Mouse (Mus musculus) hindbrain, embryonic 11.5 days (tissue): ENCODE results near the gene Gm17026. TPM values are rescaled to one million over a fixed set of nuclear protein-coding genes. Genes with fewer than 3 reads are reported as not detected.
"Not testable (repeated sequence)": the region's sequence is repeated elsewhere in the genome, so short reads cannot be mapped to it uniquely, and the experiment has no call there.

ENCODE experiments used
- ATAC-seq: fragments of 200-750 bp; cut with Nextera tagmentation; 2 replicates; pipeline ENCODE4 v1.8.0; 2017; ENCODE audit warnings: mild to moderate bottlenecking, moderate TSS enrichment, moderate library complexity; ENCODE audit not compliant: low FRiP score
- DNase-seq: peaks from one replicate; pipeline ENCODE4 v3.0.0-alpha.2; 2015; ENCODE audit warnings: low spot score
- H3K27ac ChIP-seq: fragments of 300-500 bp; sonication (generic); 2 replicates; pipeline ENCODE4 v1.5.1; 2014; ENCODE audit warnings: mild to moderate bottlenecking, low read depth, low read length
- H3K27me3 ChIP-seq: fragments of 300-500 bp; sonication (generic); 2 replicates; pipeline ENCODE4 v1.6.1; 2014; ENCODE audit warnings: mild to moderate bottlenecking, low read length, moderate library complexity, mixed read lengths; ENCODE audit not compliant: control insufficient read depth, insufficient read depth
- H3K36me3 ChIP-seq: fragments of 300-500 bp; sonication (generic); 2 replicates; pipeline ENCODE4 v1.6.1; 2014; ENCODE audit warnings: mild to moderate bottlenecking, low read length, moderate library complexity, mixed read lengths; ENCODE audit not compliant: control insufficient read depth, insufficient read depth
- H3K4me1 ChIP-seq: fragments of 300-500 bp; sonication (generic); replicated peaks from 2 replicates; pipeline ENCODE4 v1.6.1; 2014; ENCODE audit warnings: low read length, mixed read lengths; ENCODE audit not compliant: control insufficient read depth, insufficient read depth
- H3K4me2 ChIP-seq: fragments of 300-500 bp; sonication (generic); replicated peaks from 2 replicates; pipeline ENCODE4 v1.6.1; 2014; ENCODE audit warnings: mild to moderate bottlenecking, low read depth, low read length
- H3K4me3 ChIP-seq: fragments of 300-500 bp; sonication (generic); 2 replicates; pipeline ENCODE4 v1.5.1; 2014; ENCODE audit warnings: low read depth, low read length
- H3K9ac ChIP-seq: fragments of 300-500 bp; sonication (generic); 2 replicates; pipeline ENCODE4 v1.6.1; 2014; ENCODE audit warnings: low read depth, low read length
- H3K9me3 ChIP-seq: fragments of 300-500 bp; sonication (generic); 2 replicates; pipeline ENCODE4 v1.6.1; 2016; ENCODE audit warnings: low read length; ENCODE audit not compliant: control insufficient read depth
- WGBS: fragments of 180-500 bp; shearing (Covaris S2); extraction: QIAGEN DNeasy Blood & Tissue Kit; methylation state at CpG from one replicate; pipeline ENCODE4 v1.1.7; 2014; 5-methylcytosine and 5-hydroxymethylcytosine counted together
- polyA plus RNA-seq: library from polyadenylated mRNA; unstranded; fragments of >200 nt; fragmentation: Nextera tagmentation; extraction: Ambion mirVana; gene quantifications from 2 replicates; pipeline ENCODE4 v1.2.1, GENCODE M21; 2014

Gm17026 gene
- not detected in 2 replicates for polyA plus RNA-seq

- H3K4me1 ChIP-seq, H3K27ac ChIP-seq, H3K9me3 ChIP-seq, H3K36me3 ChIP-seq, H3K27me3 ChIP-seq, H3K9ac ChIP-seq, H3K4me3 ChIP-seq, DNase-seq, ATAC-seq, H3K4me2 ChIP-seq: not testable (repeated sequence)
- WGBS: 100% methylated on average over 1 of the region's 3 CpGs
These were observed at the start of gene Gm17026 for GRCm38 (mm10) chr14:42259948-42260347. TSS of gene Gm17026 (minus strand) at chr14:42260048.

- H3K4me1 ChIP-seq, H3K27me3 ChIP-seq, H3K4me3 ChIP-seq, H3K36me3 ChIP-seq, DNase-seq, H3K9ac ChIP-seq, H3K9me3 ChIP-seq, H3K4me2 ChIP-seq, ATAC-seq, H3K27ac ChIP-seq: not testable (repeated sequence)
- WGBS: no CpG with 5 or more reads among the region's 3 CpGs
These were observed 37.4 kb upstream of the Gm17026 start, which contains the start of gene Gm9611 for GRCm38 (mm10) chr14:42297258-42297657. TSS of gene Gm9611 (minus strand) at chr14:42297358.

GRCm38 (mm10) chr14:42216766-42217537, 42.9 kb downstream of the Gm17026 start:
- not testable (repeated sequence) for ATAC-seq, H3K4me2 ChIP-seq, H3K27me3 ChIP-seq, H3K9ac ChIP-seq, DNase-seq, H3K9me3 ChIP-seq, H3K27ac ChIP-seq, H3K4me1 ChIP-seq, H3K4me3 ChIP-seq, H3K36me3 ChIP-seq
- WGBS: 79% methylated on average over 8 of the region's 10 CpGs

Other genes starting within 250 kb of the Gm17026 start
- gene Gm7951, start 142.7 kb downstream of the Gm17026 start, polyA plus RNA-seq: not detected in 2 replicates
- not detected in 2 replicates for gene Gm17027, start 97.4 kb downstream of the Gm17026 start, polyA plus RNA-seq
- not detected in 2 replicates for gene Gm3573, start 69.3 kb downstream of the Gm17026 start, polyA plus RNA-seq
- not detected in 2 replicates for gene Gm9611, start 37.3 kb upstream of the Gm17026 start, polyA plus RNA-seq
- gene Gm7995, start 50.2 kb upstream of the Gm17026 start, polyA plus RNA-seq: not detected in 2 replicates
- gene Gm8005, start 179.6 kb upstream of the Gm17026 start, polyA plus RNA-seq: not detected in 2 replicates
- gene Gm8011, start 203.8 kb upstream of the Gm17026 start, polyA plus RNA-seq: not detected in 2 replicates
- gene Gm8020, start 242.3 kb upstream of the Gm17026 start, polyA plus RNA-seq: not detected in 2 replicates